Mouse (Mus musculus) spleen, adult 12 weeks (tissue): ENCODE results near the gene Myom1.

ENCODE experiments used
- DNase-seq: peaks from one replicate; pipeline ENCODE4 v3.0.0; 2022; ENCODE audit warnings: low spot score

The Myom1 gene

GRCm38 (mm10) chr17:70991706-70992625, 10.5 kb upstream of the Myom1 start:
- peak; percentile 17 for DNase-seq

GRCm38 (mm10) chr17:70992662-70993061, 9.8 kb upstream of the Myom1 start:
- DNase-seq = no peak

- no peak for DNase-seq
These were observed 9.0 kb upstream of the Myom1 start for GRCm38 (mm10) chr17:70993385-70993807.

DNA sequence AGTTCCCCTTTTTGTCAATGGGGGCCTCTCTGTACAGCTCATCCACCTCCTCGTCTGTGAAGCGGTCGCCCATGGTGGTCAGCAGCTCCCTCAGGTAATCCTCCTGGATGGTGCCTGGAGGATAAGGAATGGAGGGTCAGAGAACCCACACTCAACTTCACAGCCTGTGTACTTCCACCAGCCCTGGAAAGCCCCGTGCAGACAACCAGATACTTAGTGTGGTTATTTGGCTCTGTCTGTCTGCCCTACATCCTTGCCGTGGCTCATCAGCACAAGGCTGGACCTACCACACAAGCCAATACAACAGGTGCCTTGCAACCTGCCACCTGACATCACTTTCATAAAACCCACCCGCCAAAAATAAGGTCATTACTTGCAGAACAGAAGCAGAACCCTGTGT, 7.8 kb upstream of the Myom1 start:
- DNase-seq = no peak

DNA sequence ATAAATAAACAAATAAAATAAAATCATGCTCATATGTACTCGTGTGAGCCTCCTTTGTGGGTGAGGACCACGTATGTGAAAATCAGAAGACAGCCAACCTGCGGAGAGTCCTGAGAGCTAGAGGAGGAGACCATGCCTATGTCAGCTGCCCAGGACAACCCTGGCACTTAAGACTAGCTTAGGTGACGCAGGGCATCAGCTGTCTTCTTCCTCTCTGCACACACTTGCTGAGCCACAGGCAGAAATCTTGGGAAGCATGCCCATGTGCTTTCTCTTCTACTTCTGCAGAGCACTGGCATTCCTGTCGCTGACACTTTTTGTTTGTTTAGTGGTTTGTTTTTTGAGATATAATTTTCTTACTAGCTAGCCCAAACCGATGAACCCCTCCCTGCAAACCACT, 6.9 kb upstream of the Myom1 start:
- DNase-seq = no peak

- DNase-seq = no peak
These were observed 4.6 kb upstream of the Myom1 start for GRCm38 (mm10) chr17:70997836-70998235.

GRCm38 (mm10) chr17:70998400-70998975, 3.9 kb upstream of the Myom1 start:
- no peak for DNase-seq

GRCm38 (mm10) chr17:70999187-70999586, 3.2 kb upstream of the Myom1 start:
- DNase-seq = no peak

GRCm38 (mm10) chr17:71000255-71000654, 2.2 kb upstream of the Myom1 start:
- no peak for DNase-seq

- DNase-seq = no peak
These were observed 1.4 kb upstream of the Myom1 start for GRCm38 (mm10) chr17:71001067-71001466.

- no peak for DNase-seq
These were observed 743 bp upstream of the Myom1 start for GRCm38 (mm10) chr17:71001699-71002080.

DNA sequence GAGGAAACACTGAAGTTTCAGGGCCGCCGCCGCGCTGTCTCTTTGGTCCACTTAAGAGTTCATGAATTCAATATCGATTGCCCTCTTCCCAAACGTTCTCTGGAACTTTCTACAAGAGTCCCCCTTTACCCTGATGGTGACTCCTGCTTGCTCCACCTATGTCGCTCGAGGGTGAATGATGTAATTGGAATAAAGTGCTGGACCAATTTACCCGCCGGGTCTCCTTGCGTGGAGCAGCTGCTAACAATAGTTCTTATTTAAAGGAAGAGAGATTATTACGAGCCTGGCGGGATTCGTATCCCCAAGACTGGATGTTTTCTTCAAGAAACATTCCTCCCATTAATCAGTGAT, 286 bp downstream of the Myom1 start, which contains the start of gene Myl12a:
Myl12a (minus strand) TSS at position 135 of the 351 bp plus-strand sequence.
- no peak for DNase-seq

DNA sequence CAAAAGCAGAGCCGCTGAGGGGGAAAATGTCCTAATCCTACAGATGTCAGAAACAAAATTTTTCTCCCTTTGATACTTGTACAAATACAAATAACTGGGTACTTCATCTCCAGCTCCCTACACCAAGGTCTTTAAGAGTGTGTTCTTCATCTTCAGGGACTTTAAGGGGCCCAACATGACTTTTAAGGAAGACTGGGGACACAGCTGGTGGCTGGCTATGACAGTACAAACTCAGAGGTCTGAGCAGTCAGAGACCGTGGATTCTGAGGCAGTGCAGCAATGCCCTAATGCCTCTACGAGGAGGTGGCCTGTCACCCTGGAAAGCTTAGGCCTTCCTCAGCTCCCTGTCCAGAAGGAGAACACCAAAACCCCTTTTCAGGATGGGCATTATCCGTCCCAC, 679 bp downstream of the Myom1 start:
- no peak for DNase-seq

DNA sequence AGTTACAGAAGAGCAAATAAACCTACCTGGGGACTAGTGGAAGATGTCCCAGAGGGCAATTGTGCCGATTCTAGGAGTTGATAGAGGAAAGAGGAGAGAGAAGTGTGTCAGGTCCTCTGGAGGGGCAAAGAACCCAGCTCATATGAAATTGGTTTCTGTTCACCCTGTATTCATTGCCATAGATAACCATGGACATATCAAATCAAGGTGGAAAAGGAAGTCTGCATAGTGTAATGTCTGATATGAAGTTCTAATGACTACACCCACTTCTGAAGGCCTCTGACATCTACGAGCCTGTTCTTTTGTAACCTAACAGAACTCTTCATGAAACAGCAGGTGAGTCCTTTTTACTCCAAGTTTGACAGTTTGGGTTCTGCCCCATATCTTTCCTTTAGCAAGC, 1.3 kb downstream of the Myom1 start:
- no peak for DNase-seq

GRCm38 (mm10) chr17:71004186-71004960, 1.9 kb downstream of the Myom1 start:
- DNase-seq = no peak

DNA sequence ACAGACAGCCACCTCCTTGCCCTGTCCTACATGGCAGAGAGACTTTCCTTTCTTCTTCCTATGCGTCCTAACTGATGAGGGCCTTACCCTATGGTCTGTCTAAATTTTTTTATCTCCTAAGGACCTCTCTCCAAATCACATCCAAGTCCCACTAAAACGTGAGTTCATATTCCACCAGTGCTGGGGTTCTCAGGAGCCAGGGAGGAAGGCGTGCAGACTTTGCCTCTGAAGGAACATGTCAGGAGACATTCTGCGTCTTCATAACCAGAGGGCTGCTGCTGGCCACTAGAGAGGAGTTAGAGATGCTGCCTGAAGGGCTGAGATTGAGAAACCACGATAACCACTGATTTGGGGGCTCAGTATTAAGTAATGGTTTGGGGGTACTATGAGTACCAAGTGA, 4.5 kb downstream of the Myom1 start:
- DNase-seq = no peak

GRCm38 (mm10) chr17:71008676-71009075, 6.2 kb downstream of the Myom1 start:
- DNase-seq = no peak

DNA sequence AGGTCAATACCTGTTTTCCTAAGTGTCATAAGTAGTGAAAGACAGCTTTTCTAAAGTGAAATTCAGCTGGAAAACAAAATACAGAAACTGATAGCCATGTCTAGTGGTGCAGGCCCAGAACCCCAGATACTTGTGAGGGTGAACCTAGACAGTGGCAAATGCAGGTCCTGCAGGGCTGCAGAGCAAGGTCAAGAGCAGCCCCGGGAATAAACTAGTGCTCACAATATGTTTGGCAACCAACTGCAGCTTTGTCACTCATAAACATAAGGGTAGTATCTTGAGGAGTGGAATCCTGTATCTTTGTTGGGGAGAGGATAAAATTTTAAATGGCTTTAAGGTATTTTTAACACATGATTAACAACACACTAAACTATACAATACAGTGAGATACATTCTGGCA, 7.3 kb downstream of the Myom1 start:
- no peak for DNase-seq

GRCm38 (mm10) chr17:71010646-71011242, 8.3 kb downstream of the Myom1 start:
- DNase-seq = no peak

- no peak for DNase-seq
These were observed 9.7 kb downstream of the Myom1 start for GRCm38 (mm10) chr17:71011931-71012662.

- DNase-seq = no peak
These were observed 10.7 kb downstream of the Myom1 start for GRCm38 (mm10) chr17:71013105-71013504.

DNA sequence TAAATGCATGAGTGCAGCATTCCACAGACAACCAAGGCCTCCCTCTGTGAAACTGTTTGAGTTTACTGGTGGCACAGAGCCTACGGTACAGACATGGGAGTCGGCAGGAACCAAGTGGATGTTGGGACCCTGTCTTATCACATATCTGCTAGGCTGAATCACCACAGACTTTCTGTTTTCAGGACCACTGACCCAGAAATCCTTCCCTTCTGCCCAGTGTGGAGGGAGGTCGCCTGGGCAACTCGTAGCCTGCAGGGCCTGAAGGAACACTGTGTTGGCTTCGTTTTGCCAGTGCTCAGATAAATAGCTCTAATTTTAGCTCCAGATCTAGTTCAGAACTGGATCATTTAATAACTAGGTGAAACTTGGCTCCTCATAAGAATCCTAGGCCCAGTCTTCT, 12.5 kb downstream of the Myom1 start:
- no peak for DNase-seq
